Mouse (Mus musculus) megakaryocyte, embryonic 14.5 days (primary cell): ENCODE data around the gene Nav1.

Experiments
- FLI1 ChIP-seq: IDR thresholded peaks from 2 replicates; pipeline ENCODE4 v1.6.1; 2012; ENCODE audit warnings: low read length, inconsistent platforms, mixed read lengths
- GATA1 ChIP-seq: IDR thresholded peaks from 3 replicates; pipeline ENCODE4 v1.6.1; 2012; ENCODE audit warnings: mixed read lengths, low read length, inconsistent platforms, borderline replicate concordance

DNA sequence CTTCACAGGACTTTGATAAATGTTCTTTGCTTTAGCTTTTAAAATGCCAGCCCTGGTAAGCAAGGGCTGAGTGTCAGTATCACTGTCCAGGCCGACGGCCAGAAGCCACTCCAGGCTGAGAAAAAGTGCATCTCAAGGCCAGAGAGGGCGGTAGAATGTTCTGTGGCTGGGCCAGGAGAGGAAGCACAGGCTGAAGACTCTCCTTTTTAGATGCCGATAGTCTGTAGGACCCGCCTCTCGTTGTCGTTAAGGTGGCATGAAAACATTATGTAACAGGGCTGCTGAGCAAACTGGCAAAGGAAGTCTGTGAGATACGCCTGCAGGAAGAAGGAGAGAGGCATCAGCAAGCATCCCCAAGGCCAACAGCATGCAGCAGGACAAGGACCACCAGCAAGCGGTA is 221.9 kb downstream of the Nav1 start:
- no peak for TF ChIP-seq GATA1
- TF ChIP-seq FLI1: no peak
